Mouse (Mus musculus) megakaryocyte, embryonic 14.5 days (primary cell): Measurements from ENCODE around the gene Hoxc5.

ENCODE experiments used
- FLI1 ChIP-seq: IDR thresholded peaks from 2 replicates; pipeline ENCODE4 v1.6.1; 2012; ENCODE audit warnings: low read length, inconsistent platforms, mixed read lengths
- GATA1 ChIP-seq: IDR thresholded peaks from 3 replicates; pipeline ENCODE4 v1.6.1; 2012; ENCODE audit warnings: mixed read lengths, low read length, inconsistent platforms, borderline replicate concordance

- TF ChIP-seq FLI1 (no peak), GATA1 (no peak)
These were observed 9.6 kb downstream of the Hoxc5 start for GRCm38 (mm10) chr15:102976631-102977422.
